Comparison of ENCODE assay signal across 12 mouse cellular contexts in the genomic region with DNA sequence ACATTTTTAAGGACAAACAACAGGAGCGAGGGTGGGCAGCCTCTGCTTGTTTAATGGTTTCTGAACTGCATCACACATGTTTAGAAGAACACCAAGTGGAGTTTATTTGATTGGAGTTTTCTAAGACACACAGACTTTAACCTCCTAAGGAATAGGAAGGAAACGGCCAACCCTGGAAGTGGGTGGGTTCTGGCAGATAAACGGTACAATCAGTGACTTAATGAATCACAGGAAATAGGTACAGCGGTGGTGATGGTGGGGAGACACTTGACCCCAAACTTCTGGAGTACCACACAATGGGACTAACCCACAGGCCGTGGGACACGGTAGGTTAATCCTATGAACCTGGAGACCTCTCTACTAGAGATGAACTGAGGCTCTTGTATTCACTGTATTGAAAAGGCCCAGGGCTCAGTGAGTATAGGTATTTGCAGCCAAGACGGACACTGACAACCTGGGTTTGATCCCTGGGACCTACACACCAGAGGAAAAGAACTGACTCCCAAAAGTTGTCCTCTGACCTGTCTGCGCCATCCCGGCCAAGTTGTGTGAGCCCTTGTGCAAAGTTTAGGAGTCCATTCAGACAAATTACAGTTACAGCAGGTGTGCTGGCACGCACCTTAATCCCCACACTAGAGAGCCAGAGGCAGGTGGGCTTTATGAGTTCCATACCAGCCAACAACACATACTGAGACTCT. TPM values are rescaled to one million over a fixed set of nuclear protein-coding genes. Genes with fewer than 3 reads are reported as not detected.
DNase-seq lines count a peak whose midpoint lies in the region; ATAC-seq lines count a peak whose summit lies in the region.
"Had no signal": no experiment of that assay in that cellular context is flagged by ENCODE, and none has a peak within 500 bp of the region (broad histone marks: within the 10 kb centered on the region; RNA-seq: fewer than 3 reads in every experiment).

No protein-coding gene starts in this region.

- H3K27ac ChIP-seq in heart, embryonic 12.5 days (ENCODE audit: poor library complexity, severe bottlenecking), result peak overlapping the region; percentile 70
- peak overlapping the region; percentile 33; the same call in 1 of the 2 replicates for H3K27ac ChIP-seq in kidney, embryonic 14.5 days (ENCODE audit: low read depth, low read length)

- peak; percentile 26 to 31 for DNase-seq in kidney, adult 8-10 months
- DNase-seq in kidney, adult 18-20 months, result no peak
- peak; percentile 56 for DNase-seq in lung, postnatal 14 days
- no peak for DNase-seq in right cerebral cortex, adult 18-20 months
- DNase-seq in left cerebral cortex, postnatal 4 days, result no peak
- DNase-seq: right cerebral cortex, postnatal 25 days had no signal

- H3K4me2 ChIP-seq in heart, embryonic 12.5 days, result no peak overlapping the region
- H3K4me2 ChIP-seq in kidney, embryonic 14.5 days (replicated peaks; ENCODE audit: low read depth, low read length), result no peak overlapping the region

- WGBS in heart, embryonic 12.5 days, result 61% methylated on average over 10 of the region's 10 CpGs
- WGBS in kidney, embryonic 14.5 days, result 77% methylated on average over 10 of the region's 10 CpGs

- no peak overlapping the region for H3K4me3 ChIP-seq in heart, embryonic 12.5 days
- H3K4me3 ChIP-seq in kidney, embryonic 14.5 days (ENCODE audit: low read length), result no peak overlapping the region

- 0 out of 2 replicates have a peak, but pooled peaks have one; percentile 16 for ATAC-seq in heart, embryonic 12.5 days (ENCODE audit: insufficient number of reproducible peaks, low FRiP score)
- ATAC-seq in kidney, embryonic 14.5 days (ENCODE audit: low FRiP score, low TSS enrichment), result no peak
- ATAC-seq: forebrain, embryonic 14.5 days had no signal

- H3K27me3 ChIP-seq in heart, embryonic 12.5 days (replicated peaks), result no peaks in the 10 kb centered on the region
- H3K27me3 ChIP-seq in kidney, embryonic 14.5 days (ENCODE audit: control insufficient read depth, insufficient read depth, low read length), result no peaks in the 10 kb centered on the region

- no peaks in the 10 kb centered on the region for H3K9me3 ChIP-seq in heart, embryonic 12.5 days (replicated peaks)
- H3K9me3 ChIP-seq in kidney, embryonic 14.5 days (ENCODE audit: control insufficient read depth, low read length), result no peaks in the 10 kb centered on the region

- H3K9ac ChIP-seq in heart, embryonic 12.5 days, result no peak overlapping the region
- no peak overlapping the region for H3K9ac ChIP-seq in kidney, embryonic 14.5 days (ENCODE audit: low read depth, low read length)

- intact Hi-C loops in left cerebral cortex, postnatal 4 days (cut with DNase I), result no loop called here

- H3K4me1 ChIP-seq in heart, embryonic 12.5 days (replicated peaks), result peaks cover 84% of the 10 kb centered on the region
- no peaks in the 10 kb centered on the region for H3K4me1 ChIP-seq in kidney, embryonic 14.5 days (ENCODE audit: control insufficient read depth, insufficient read depth, low read length)

- peaks cover 14% of the 10 kb centered on the region for H3K36me3 ChIP-seq in heart, embryonic 12.5 days
- H3K36me3 ChIP-seq in kidney, embryonic 14.5 days (ENCODE audit: control insufficient read depth, insufficient read depth, low read length), result 0 out of 2 replicates have a peak, but pooled peaks cover 3% of the 10 kb centered on the region

RNA-seq across cellular contexts. Expression of a gene that starts 34.7 kb away (rescaled TPM):
- 40.1 and 43.3 TPM in 2 replicates for polyA plus RNA-seq in heart, embryonic 12.5 days (2016; fragmentation: Nextera tagmentation; extraction: Ambion mirVana)
- polyA plus RNA-seq in kidney, embryonic 14.5 days (2014; fragmentation: Nextera tagmentation; extraction: Ambion mirVana), result 11.5 and 27.4 TPM in 2 replicates
- total RNA-seq in left cerebral cortex, postnatal 4 days (2021), result 10 to 100 TPM; 62.4 to 75.7 TPM

RNA-seq across cellular contexts. Expression of a gene that starts 48.4 kb away (rescaled TPM):
- not detected in 2 replicates for polyA plus RNA-seq in heart, embryonic 12.5 days (2016; fragmentation: Nextera tagmentation; extraction: Ambion mirVana)
- polyA plus RNA-seq in kidney, embryonic 14.5 days (2014; fragmentation: Nextera tagmentation; extraction: Ambion mirVana), result not detected in 2 replicates
- not detected for total RNA-seq in left cerebral cortex, postnatal 4 days (2021)
- total RNA-seq: common myeloid progenitor, adult 5-6 weeks; heart, postnatal 14 days had no signal
- polyA plus RNA-seq: brain, embryonic 14.5 days; forebrain, embryonic 14.5 days had no signal

RNA-seq across cellular contexts. Expression of a gene that starts 56.5 kb away (rescaled TPM):
- polyA plus RNA-seq in heart, embryonic 12.5 days (2016; fragmentation: Nextera tagmentation; extraction: Ambion mirVana), result 1.3 and 1.4 TPM in 2 replicates
- polyA plus RNA-seq in kidney, embryonic 14.5 days (2014; fragmentation: Nextera tagmentation; extraction: Ambion mirVana), result 0.39 and 0.62 TPM in 2 replicates
- total RNA-seq in left cerebral cortex, postnatal 4 days (2021), result 1 to 10 TPM; 1.9 TPM

Comparison
In these comparisons a context has a peak if more than half of its experiments do, and no peak if none do; other contexts are left out.
1. DNase-seq: peak in kidney, adult 8-10 months (2 of 2) and lung, postnatal 14 days (single experiment); none in kidney, adult 18-20 months (single experiment), right cerebral cortex, adult 18-20 months (single experiment) and left cerebral cortex, postnatal 4 days (single experiment).